Mouse (Mus musculus): ENCODE results near the gene Ms4a4c. TPM values are rescaled to one million over a fixed set of nuclear protein-coding genes. Genes with fewer than 3 reads are reported as not detected.
"Not testable (repeated sequence)": the region's sequence is repeated elsewhere in the genome, so short reads cannot be mapped to it uniquely, and the experiment has no call there.

The Ms4a4c gene
- polyA plus RNA-seq, 1 experiment: 1.8 TPM

- TF ChIP-seq FLI1 (IDR thresholded peaks at IDR 0.05; ENCODE audit: low read length) (no peak), GATA1 (IDR thresholded peaks at IDR 0.05; ENCODE audit: borderline replicate concordance, low read length) (no peak)
- Histone ChIP-seq H3K4me1 (no peaks in the 10 kb centered on the region), H3K36me3 (replicated peaks; ENCODE audit: low read length) (no peaks in the 10 kb centered on the region), H3K4me3 (replicated peaks) (no peak overlapping the region), H3K9me3 (no peaks in the 10 kb centered on the region), H3K27me3 (replicated peaks) (no peaks in the 10 kb centered on the region)
These were observed 42.7 kb downstream of the Ms4a4c start for GRCm38 (mm10) chr19:11447238-11447637.

GRCm38 (mm10) chr19:11459041-11459440 is 54.5 kb downstream of the Ms4a4c start:
- not testable (repeated sequence) for H3K4me3 ChIP-seq (replicated peaks); H3K9me3 ChIP-seq; H3K36me3 ChIP-seq (replicated peaks; ENCODE audit: low read length); H3K4me1 ChIP-seq; H3K27me3 ChIP-seq (replicated peaks)

GRCm38 (mm10) chr19:11464795-11465194 is 60.2 kb downstream of the Ms4a4c start:
- not testable (repeated sequence) for H3K4me3 ChIP-seq (replicated peaks); H3K4me1 ChIP-seq; H3K9me3 ChIP-seq; H3K36me3 ChIP-seq (replicated peaks; ENCODE audit: low read length); H3K27me3 ChIP-seq (replicated peaks)

- Histone ChIP-seq H3K4me1 (no peaks in the 10 kb centered on the region), H3K27me3 (replicated peaks) (no peaks in the 10 kb centered on the region), H3K4me3 (replicated peaks) (no peak overlapping the region), H3K9me3 (no peaks in the 10 kb centered on the region), H3K36me3 (replicated peaks; ENCODE audit: low read length) (no peaks in the 10 kb centered on the region)
- TF ChIP-seq FLI1 (IDR thresholded peaks at IDR 0.05; ENCODE audit: low read length) (no peak), GATA1 (IDR thresholded peaks at IDR 0.05; ENCODE audit: borderline replicate concordance, low read length) (no peak)
These were observed 61.9 kb downstream of the Ms4a4c start for GRCm38 (mm10) chr19:11466471-11466870.

GRCm38 (mm10) chr19:11468361-11468760 is 63.8 kb downstream of the Ms4a4c start:
- H3K4me1 ChIP-seq; H3K9me3 ChIP-seq; H3K36me3 ChIP-seq (replicated peaks; ENCODE audit: low read length); H3K4me3 ChIP-seq (replicated peaks); H3K27me3 ChIP-seq (replicated peaks): not testable (repeated sequence)

GRCm38 (mm10) chr19:11469215-11469614 is 64.6 kb downstream of the Ms4a4c start, which contains the start of gene Ms4a6c:
Gene Ms4a6c (plus strand): TSS chr19:11469366.
- not testable (repeated sequence) for H3K36me3 ChIP-seq (replicated peaks; ENCODE audit: low read length); H3K9me3 ChIP-seq; H3K27me3 ChIP-seq (replicated peaks); H3K4me1 ChIP-seq
- H3K4me3 ChIP-seq (replicated peaks): peak within 1 kb of the TSS; percentile 50

Other genes with a start within 250 kb of the Ms4a4c start
- not detected in 2 replicates for gene 1700025F22Rik, start 239.4 kb upstream of the Ms4a4c start, polyA plus RNA-seq (2012; ENCODE audit: insufficient read depth, low replicate concordance)
- not detected in 2 replicates for gene Ms4a13, start 208.0 kb upstream of the Ms4a4c start, polyA plus RNA-seq (2012; ENCODE audit: insufficient read depth, low replicate concordance)
- not detected in 2 replicates for gene Ms4a12, start 172.3 kb upstream of the Ms4a4c start, polyA plus RNA-seq (2012; ENCODE audit: insufficient read depth, low replicate concordance)
- not detected in 2 replicates for gene Ms4a1, start 138.5 kb upstream of the Ms4a4c start, polyA plus RNA-seq (2012; ENCODE audit: insufficient read depth, low replicate concordance)
- gene Ms4a5, start 120.9 kb upstream of the Ms4a4c start, polyA plus RNA-seq (2012; ENCODE audit: insufficient read depth, low replicate concordance): not detected in 2 replicates
- gene Ms4a14, start 90.3 kb upstream of the Ms4a4c start, polyA plus RNA-seq (2012; ENCODE audit: insufficient read depth, low replicate concordance): 0.16 TPM in 1 of 2 replicates, not detected in the other
- 0.45 and 34.8 TPM in 2 replicates for gene Ms4a7, start 68.6 kb upstream of the Ms4a4c start, polyA plus RNA-seq (2012; ENCODE audit: insufficient read depth, low replicate concordance)
- 1.2 TPM in 1 of 2 replicates, not detected in the other for gene Ms4a4a, start 29.2 kb upstream of the Ms4a4c start, polyA plus RNA-seq (2012; ENCODE audit: insufficient read depth, low replicate concordance)
- gene Ms4a4b, start 38.8 kb downstream of the Ms4a4c start, polyA plus RNA-seq (2012; ENCODE audit: insufficient read depth, low replicate concordance): 0.38 TPM in 1 of 2 replicates, not detected in the other
- 4.0 TPM in 1 of 2 replicates, not detected in the other for gene Ms4a6c, start 64.6 kb downstream of the Ms4a4c start, polyA plus RNA-seq (2012; ENCODE audit: insufficient read depth, low replicate concordance)
- 0.17 TPM in 1 of 2 replicates, not detected in the other for gene Gm8369, start 81.2 kb downstream of the Ms4a4c start, polyA plus RNA-seq (2012; ENCODE audit: insufficient read depth, low replicate concordance)
- 0.72 TPM in 1 of 2 replicates, not detected in the other for gene Ms4a6b, start 111.7 kb downstream of the Ms4a4c start, polyA plus RNA-seq (2012; ENCODE audit: insufficient read depth, low replicate concordance)
- not detected in 2 replicates for gene Ms4a4d, start 132.0 kb downstream of the Ms4a4c start, polyA plus RNA-seq (2012; ENCODE audit: insufficient read depth, low replicate concordance)
- gene Ms4a6d, start 200.1 kb downstream of the Ms4a4c start, polyA plus RNA-seq (2012; ENCODE audit: insufficient read depth, low replicate concordance): 2.4 TPM in 1 of 2 replicates, not detected in the other
- gene Ms4a2, start 218.9 kb downstream of the Ms4a4c start, polyA plus RNA-seq (2012; ENCODE audit: insufficient read depth, low replicate concordance): 0.35 TPM in 1 of 2 replicates, not detected in the other
- gene Ms4a3, start 236.1 kb downstream of the Ms4a4c start, polyA plus RNA-seq (2012; ENCODE audit: insufficient read depth, low replicate concordance): 0.74 and 1.9 TPM in 2 replicates